Mouse (Mus musculus) small intestine, adult 2 months (tissue): ENCODE measurements around the gene Tbxa2r.

Source experiments
- CTCF ChIP-seq: fragments of 200-500 bp; IDR thresholded peaks from 2 replicates; pipeline ENCODE4 v1.5.1; 2012; ENCODE audit warnings: low read depth, mild to moderate bottlenecking, control low read depth, inconsistent platforms, low read length, moderate library complexity, mixed read lengths; ENCODE audit not compliant: insufficient replicate concordance, insufficient read length; ENCODE audit errors: extremely low read depth
- POLR2A ChIP-seq: fragments of 200-500 bp; IDR thresholded peaks from 2 replicates; pipeline ENCODE4 v1.6.1; 2012; ENCODE audit warnings: low read depth, mild to moderate bottlenecking, control low read depth, inconsistent platforms, low read length, moderate library complexity

DNA sequence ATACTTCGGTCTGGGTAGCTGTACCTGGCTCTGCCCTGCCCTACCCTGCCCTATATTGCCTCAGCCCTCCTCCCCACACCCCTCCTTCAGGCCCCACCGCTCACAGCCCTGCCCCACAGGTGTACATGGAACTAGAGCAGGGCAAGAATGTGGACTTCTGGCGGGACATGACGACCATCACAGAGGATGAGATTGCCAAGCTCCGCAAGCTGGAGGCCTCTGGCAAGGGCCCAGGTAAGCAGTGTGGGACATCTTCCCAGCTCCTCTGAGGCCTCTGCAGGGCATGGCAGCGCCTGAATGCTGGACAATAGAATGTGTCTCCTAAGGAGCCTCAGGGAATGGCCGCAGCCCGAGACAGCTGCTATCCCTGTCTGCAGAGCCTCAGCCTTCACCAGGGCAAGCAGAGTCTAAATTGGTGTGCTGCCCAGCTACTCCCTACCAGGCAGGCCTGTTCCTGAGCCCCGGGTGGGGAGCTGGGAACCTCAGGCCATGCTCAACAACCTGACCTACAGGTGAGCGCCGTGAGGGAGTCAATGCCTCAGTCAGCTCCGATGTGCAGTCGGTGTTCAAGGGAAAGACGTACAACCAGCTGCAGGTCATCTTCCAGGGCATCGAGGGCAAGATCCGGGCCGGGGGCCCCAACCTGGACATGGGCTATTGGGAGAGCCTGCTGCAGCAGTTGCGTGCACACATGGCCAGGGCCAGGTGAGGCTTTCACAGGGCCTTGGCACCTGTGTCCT lies 4.6 kb upstream of the Tbxa2r start:
- no peak for TF ChIP-seq POLR2A
- no peak for TF ChIP-seq CTCF
